Mouse (Mus musculus): ENCODE data around the gene Srrm3. TPM values are rescaled to one million over a fixed set of nuclear protein-coding genes. Genes with fewer than 3 reads are reported as not detected.

The Srrm3 gene
- polyA plus RNA-seq, 1 experiment, result 0.12 TPM

GRCm38 (mm10) chr5:135918059-135918437 lies 111.4 kb downstream of the Srrm3 start:
- H3K4me1 ChIP-seq (ENCODE audit: control insufficient read depth, insufficient read depth, low read length), result 0 out of 2 replicates have a peak, but pooled peaks cover 2% of the 10 kb centered on the region
- no peak overlapping the region for H3K27ac ChIP-seq (ENCODE audit: control insufficient read depth, insufficient read depth, low read depth, low read length)
- H3K27me3 ChIP-seq (ENCODE audit: control insufficient read depth, insufficient read depth, low read length), result no peaks in the 10 kb centered on the region
- H3K36me3 ChIP-seq (ENCODE audit: control insufficient read depth, insufficient read depth, low read length), result no peaks in the 10 kb centered on the region
- TF ChIP-seq CTCF (IDR thresholded peaks at IDR 0.05; ENCODE audit: control insufficient read depth, insufficient read depth, insufficient replicate concordance, low read depth, low read length) (no peak), POLR2A (IDR thresholded peaks at IDR 0.05; ENCODE audit: control insufficient read depth, low read depth, low read length) (no peak)
- no peak overlapping the region for H3K4me3 ChIP-seq (ENCODE audit: control insufficient read depth, low read depth, low read length)

GRCm38 (mm10) chr5:135918593-135918992 lies 111.9 kb downstream of the Srrm3 start:
- H3K4me1 ChIP-seq (ENCODE audit: control insufficient read depth, insufficient read depth, low read length), result 0 out of 2 replicates have a peak, but pooled peaks cover 2% of the 10 kb centered on the region
- H3K27ac ChIP-seq (ENCODE audit: control insufficient read depth, insufficient read depth, low read depth, low read length), result no peak overlapping the region
- H3K27me3 ChIP-seq (ENCODE audit: control insufficient read depth, insufficient read depth, low read length), result no peaks in the 10 kb centered on the region
- H3K36me3 ChIP-seq (ENCODE audit: control insufficient read depth, insufficient read depth, low read length), result no peaks in the 10 kb centered on the region
- no peak overlapping the region for H3K4me3 ChIP-seq (ENCODE audit: control insufficient read depth, low read depth, low read length)
- TF ChIP-seq POLR2A (IDR thresholded peaks at IDR 0.05; ENCODE audit: control insufficient read depth, low read depth, low read length), result no peak
- TF ChIP-seq CTCF (IDR thresholded peaks at IDR 0.05; ENCODE audit: control insufficient read depth, insufficient read depth, insufficient replicate concordance, low read depth, low read length), result no peak

- no peaks in the 10 kb centered on the region for H3K27me3 ChIP-seq (ENCODE audit: control insufficient read depth, insufficient read depth, low read length)
- H3K4me3 ChIP-seq (ENCODE audit: control insufficient read depth, low read depth, low read length), result no peak overlapping the region
- no peak for TF ChIP-seq CTCF (IDR thresholded peaks at IDR 0.05; ENCODE audit: control insufficient read depth, insufficient read depth, insufficient replicate concordance, low read depth, low read length)
- TF ChIP-seq POLR2A (IDR thresholded peaks at IDR 0.05; ENCODE audit: control insufficient read depth, low read depth, low read length), result no peak
- H3K36me3 ChIP-seq (ENCODE audit: control insufficient read depth, insufficient read depth, low read length), result no peaks in the 10 kb centered on the region
- 0 out of 2 replicates have a peak, but pooled peaks cover 2% of the 10 kb centered on the region for H3K4me1 ChIP-seq (ENCODE audit: control insufficient read depth, insufficient read depth, low read length)
- no peak overlapping the region for H3K27ac ChIP-seq (ENCODE audit: control insufficient read depth, insufficient read depth, low read depth, low read length)
Measured at GRCm38 (mm10) chr5:135919902-135920301, 113.2 kb downstream of the Srrm3 start.

GRCm38 (mm10) chr5:135923901-135924300 lies 117.2 kb downstream of the Srrm3 start:
- H3K4me1 ChIP-seq (ENCODE audit: control insufficient read depth, insufficient read depth, low read length), result no peaks in the 10 kb centered on the region
- H3K4me3 ChIP-seq (ENCODE audit: control insufficient read depth, low read depth, low read length), result no peak overlapping the region
- H3K27ac ChIP-seq (ENCODE audit: control insufficient read depth, insufficient read depth, low read depth, low read length), result no peak overlapping the region
- H3K27me3 ChIP-seq (ENCODE audit: control insufficient read depth, insufficient read depth, low read length), result no peaks in the 10 kb centered on the region
- TF ChIP-seq POLR2A (IDR thresholded peaks at IDR 0.05; ENCODE audit: control insufficient read depth, low read depth, low read length) (no peak), CTCF (IDR thresholded peaks at IDR 0.05; ENCODE audit: control insufficient read depth, insufficient read depth, insufficient replicate concordance, low read depth, low read length) (no peak)
- no peaks in the 10 kb centered on the region for H3K36me3 ChIP-seq (ENCODE audit: control insufficient read depth, insufficient read depth, low read length)

Other genes with a start within 250 kb of the Srrm3 start
- not detected in 2 replicates for gene Ccl26, start 243.3 kb upstream of the Srrm3 start, polyA plus RNA-seq (2012; rRNA removed)
- 0.15 and 0.23 TPM in 2 replicates for gene Ccl24, start 233.8 kb upstream of the Srrm3 start, polyA plus RNA-seq (2012; rRNA removed)
- gene Rhbdd2, start 174.3 kb upstream of the Srrm3 start, polyA plus RNA-seq (2012; rRNA removed), result 53.7 and 64.0 TPM in 2 replicates
- gene Por, start 136.9 kb upstream of the Srrm3 start, polyA plus RNA-seq (2012; rRNA removed), result 22.9 and 26.1 TPM in 2 replicates
- 182 and 184 TPM in 2 replicates for gene Tmem120a, start 62.4 kb upstream of the Srrm3 start, polyA plus RNA-seq (2012; rRNA removed)
- 70.9 and 81.5 TPM in 2 replicates for gene Styxl1, start 28.5 kb upstream of the Srrm3 start, polyA plus RNA-seq (2012; rRNA removed)
- 68.7 and 75.6 TPM in 2 replicates for gene Mdh2, start 28.4 kb upstream of the Srrm3 start, polyA plus RNA-seq (2012; rRNA removed)
- gene Hspb1, start 81.0 kb downstream of the Srrm3 start, polyA plus RNA-seq (2012; rRNA removed), result 49.6 and 51.0 TPM in 2 replicates
- gene Ywhag, start 127.7 kb downstream of the Srrm3 start, polyA plus RNA-seq (2012; rRNA removed), result 13.3 and 17.8 TPM in 2 replicates
- 0.62 and 0.63 TPM in 2 replicates for gene Ssc4d, start 167.6 kb downstream of the Srrm3 start, polyA plus RNA-seq (2012; rRNA removed)
- gene Zp3, start 173.2 kb downstream of the Srrm3 start, polyA plus RNA-seq (2012; rRNA removed), result 0.79 and 1.0 TPM in 2 replicates
- gene Dtx2, start 187.9 kb downstream of the Srrm3 start, polyA plus RNA-seq (2012; rRNA removed), result 29.1 and 34.8 TPM in 2 replicates
- 0.84 and 0.88 TPM in 2 replicates for gene Upk3b, start 231.6 kb downstream of the Srrm3 start, polyA plus RNA-seq (2012; rRNA removed)
- gene Upk3bl, start 247.6 kb downstream of the Srrm3 start, polyA plus RNA-seq (2012; rRNA removed), result 88.3 and 108 TPM in 2 replicates